Comparison of ENCODE assay signal across 10 mouse cellular contexts in the genomic region with DNA sequence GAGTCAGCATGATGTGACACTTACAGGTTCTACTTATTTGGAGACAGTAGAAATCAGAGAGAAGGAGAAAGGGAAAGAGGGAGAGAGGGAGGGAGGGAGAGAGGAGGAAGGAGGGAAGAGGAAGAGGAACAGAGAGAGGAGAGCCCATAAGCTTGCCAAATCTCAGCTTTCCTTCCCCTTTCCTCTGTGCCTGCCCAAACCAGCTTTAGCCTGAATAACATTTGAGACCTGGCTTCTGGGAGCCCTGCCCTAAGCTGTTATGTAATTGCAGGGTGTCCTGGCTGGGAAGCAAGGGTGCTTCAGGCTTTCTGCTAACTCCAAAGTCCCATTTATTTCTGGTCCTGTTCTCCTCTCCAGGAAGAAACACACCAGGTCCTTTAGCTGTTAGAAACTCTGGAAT.
DNase-seq lines count a peak whose midpoint lies in the region; ATAC-seq lines count a peak whose summit lies in the region.
"Had no signal": no experiment of that assay in that cellular context is flagged by ENCODE, and none has a peak within 500 bp of the region (broad histone marks: within the 10 kb centered on the region; RNA-seq: fewer than 3 reads in every experiment).

No protein-coding gene starts in this region.

- no peak overlapping the region for H3K4me3 ChIP-seq in midbrain, embryonic 11.5 days (ENCODE audit: low read depth, low read length)
- H3K4me3 ChIP-seq in midbrain, embryonic 16.5 days (ENCODE audit: low read depth, low read length): no peak overlapping the region
- no peak overlapping the region for H3K4me3 ChIP-seq in forebrain, embryonic 13.5 days
- H3K4me3 ChIP-seq: liver, embryonic 12.5 days had no signal

- no peak overlapping the region for H3K9ac ChIP-seq in midbrain, embryonic 11.5 days (ENCODE audit: low read length)
- H3K9ac ChIP-seq in midbrain, embryonic 16.5 days (ENCODE audit: low read depth, low read length): no peak overlapping the region
- no peak overlapping the region for H3K9ac ChIP-seq in forebrain, embryonic 13.5 days
- H3K9ac ChIP-seq: liver, embryonic 12.5 days had no signal

- no peak overlapping the region for H3K4me2 ChIP-seq in midbrain, embryonic 11.5 days
- no peak overlapping the region for H3K4me2 ChIP-seq in midbrain, embryonic 16.5 days (ENCODE audit: low read length)
- no peak overlapping the region for H3K4me2 ChIP-seq in forebrain, embryonic 13.5 days
- H3K4me2 ChIP-seq: liver, embryonic 12.5 days had no signal

- no peaks in the 10 kb centered on the region for H3K4me1 ChIP-seq in midbrain, embryonic 11.5 days (ENCODE audit: control insufficient read depth, insufficient read depth, low read length)
- H3K4me1 ChIP-seq in midbrain, embryonic 16.5 days (ENCODE audit: control insufficient read depth, insufficient read depth, low read length): no peaks in the 10 kb centered on the region
- peaks cover 18% of the 10 kb centered on the region for H3K4me1 ChIP-seq in forebrain, embryonic 13.5 days
- H3K4me1 ChIP-seq: liver, embryonic 12.5 days had no signal

- peak; percentile 35 for DNase-seq in heart, adult 8-10 months (ENCODE audit: low spot score)
- no peak for DNase-seq in heart, postnatal 10 days
- DNase-seq in midbrain, embryonic 11.5 days (ENCODE audit: low spot score, missing footprints): peak; percentile 51
- no peak for DNase-seq in left cerebral cortex, postnatal 14 days (ENCODE audit: low spot score in 2 of 2)
- DNase-seq: cerebellum, postnatal 14 days had no signal

- H3K9me3 ChIP-seq in midbrain, embryonic 11.5 days (ENCODE audit: control insufficient read depth, low read length): no peaks in the 10 kb centered on the region
- no peaks in the 10 kb centered on the region for H3K9me3 ChIP-seq in midbrain, embryonic 16.5 days (replicated peaks; ENCODE audit: control insufficient read depth, low read length, poor library complexity, severe bottlenecking)
- no peaks in the 10 kb centered on the region for H3K9me3 ChIP-seq in forebrain, embryonic 13.5 days (replicated peaks)
- H3K9me3 ChIP-seq: liver, embryonic 12.5 days had no signal

- H3K36me3 ChIP-seq in midbrain, embryonic 11.5 days (ENCODE audit: control insufficient read depth, insufficient read depth, low read length): no peaks in the 10 kb centered on the region
- H3K36me3 ChIP-seq in midbrain, embryonic 16.5 days (ENCODE audit: control insufficient read depth, insufficient read depth, low read length): no peaks in the 10 kb centered on the region
- H3K36me3 ChIP-seq in forebrain, embryonic 13.5 days (ENCODE audit: poor library complexity, severe bottlenecking): no peaks in the 10 kb centered on the region
- H3K36me3 ChIP-seq: liver, embryonic 12.5 days had no signal

- ATAC-seq in midbrain, embryonic 11.5 days (ENCODE audit: low FRiP score): no peak
- no peak for ATAC-seq in midbrain, embryonic 16.5 days
- peak; percentile 56 to 81; a peak in 2 of 4 replicates for ATAC-seq in hematopoietic stem cell, adult 5-6 weeks (replicated peaks in 1 of 2; ENCODE audit: insufficient read depth in 1 of 2, low FRiP score in 2 of 2, low TSS enrichment in 1 of 2, low read depth in 1 of 2, poor library complexity in 2 of 2, severe bottlenecking in 2 of 2)
- ATAC-seq in forebrain, embryonic 13.5 days: no peak
- ATAC-seq: hindbrain, postnatal 0 days; liver, embryonic 12.5 days had no signal

- intact Hi-C loops in heart, postnatal 10 days (cut with DNase I): no loop called here
- intact Hi-C loops in left cerebral cortex, postnatal 14 days (cut with DNase I): no loop called here

- H3K27me3 ChIP-seq in midbrain, embryonic 11.5 days (ENCODE audit: control insufficient read depth, insufficient read depth, low read length): no peaks in the 10 kb centered on the region
- H3K27me3 ChIP-seq in midbrain, embryonic 16.5 days (ENCODE audit: control insufficient read depth, insufficient read depth, low read depth, low read length): no peaks in the 10 kb centered on the region
- no peaks in the 10 kb centered on the region for H3K27me3 ChIP-seq in forebrain, embryonic 13.5 days
- H3K27me3 ChIP-seq: liver, embryonic 12.5 days had no signal

- no peak overlapping the region for H3K27ac ChIP-seq in midbrain, embryonic 11.5 days (ENCODE audit: low read depth, low read length)
- H3K27ac ChIP-seq in midbrain, embryonic 16.5 days (ENCODE audit: low read length): no peak overlapping the region
- H3K27ac ChIP-seq in forebrain, embryonic 13.5 days: no peak overlapping the region
- H3K27ac ChIP-seq: hindbrain, postnatal 0 days; liver, embryonic 12.5 days had no signal

Comparison
In these comparisons a context has a peak if more than half of its experiments do, and no peak if none do; other contexts are left out.
1. DNase-seq: peak in heart, adult 8-10 months (single experiment) and midbrain, embryonic 11.5 days (single experiment); none in heart, postnatal 10 days (0 of 2) and left cerebral cortex, postnatal 14 days (0 of 2).
2. ATAC-seq: peak in hematopoietic stem cell, adult 5-6 weeks (2 of 2); none in midbrain, embryonic 11.5 days (single experiment), midbrain, embryonic 16.5 days (single experiment) and forebrain, embryonic 13.5 days (single experiment).